Mouse (Mus musculus) 3134 (cell line): Measurements from ENCODE around the gene 1810010D01Rik.

Source experiments
- DNase-seq: peaks from one replicate; pipeline ENCODE4 v3.0.0-alpha.2; 2011; ENCODE audit warnings: low spot score; ENCODE audit not compliant: insufficient read length; ENCODE audit errors: extremely low read depth

The 1810010D01Rik gene

DNA sequence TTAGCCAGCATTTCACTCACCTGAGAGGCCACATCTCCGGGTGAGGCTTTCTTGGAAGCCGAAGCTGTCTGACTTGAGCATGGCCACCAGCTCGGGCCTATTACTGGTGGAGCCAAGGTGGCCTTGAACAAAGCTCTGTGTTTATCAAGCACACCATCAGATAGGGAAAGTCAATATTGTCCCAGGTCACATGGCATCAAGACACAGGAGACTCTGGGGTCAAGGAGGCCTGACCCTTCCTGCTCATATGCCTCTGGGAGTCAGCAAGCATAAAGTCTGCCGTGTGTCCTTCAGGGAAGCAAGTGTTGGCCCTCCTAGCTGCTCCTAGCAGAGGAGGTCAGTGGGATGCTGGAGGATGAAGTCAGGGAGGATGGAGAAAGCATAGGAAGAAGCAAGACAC, at the start of gene 1810010D01Rik:
Gene 1810010D01Rik (minus strand): TSS at position 114 of the 400 bp plus-strand sequence.
- DNase-seq, result no peak

DNA sequence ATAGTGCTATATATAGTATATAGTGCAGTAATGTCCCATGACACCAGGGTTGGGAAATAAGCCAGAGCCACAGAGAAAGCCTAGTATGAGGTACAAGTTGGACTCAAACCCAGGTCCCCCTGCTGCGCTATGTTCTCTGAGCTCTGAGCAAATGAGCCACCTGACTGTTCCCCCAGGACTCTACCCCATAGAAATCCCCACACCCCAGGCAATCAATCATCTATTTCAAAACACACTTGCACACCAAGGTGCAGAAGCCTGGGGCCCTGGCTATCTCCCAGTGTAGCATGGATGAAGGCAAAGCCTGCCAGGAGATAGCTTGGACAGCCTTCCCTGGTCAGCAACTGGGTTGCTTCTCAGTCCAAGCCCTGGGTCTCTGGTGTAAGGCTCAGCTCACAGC, 48.2 kb upstream of the 1810010D01Rik start:
- DNase-seq, result no peak

DNA sequence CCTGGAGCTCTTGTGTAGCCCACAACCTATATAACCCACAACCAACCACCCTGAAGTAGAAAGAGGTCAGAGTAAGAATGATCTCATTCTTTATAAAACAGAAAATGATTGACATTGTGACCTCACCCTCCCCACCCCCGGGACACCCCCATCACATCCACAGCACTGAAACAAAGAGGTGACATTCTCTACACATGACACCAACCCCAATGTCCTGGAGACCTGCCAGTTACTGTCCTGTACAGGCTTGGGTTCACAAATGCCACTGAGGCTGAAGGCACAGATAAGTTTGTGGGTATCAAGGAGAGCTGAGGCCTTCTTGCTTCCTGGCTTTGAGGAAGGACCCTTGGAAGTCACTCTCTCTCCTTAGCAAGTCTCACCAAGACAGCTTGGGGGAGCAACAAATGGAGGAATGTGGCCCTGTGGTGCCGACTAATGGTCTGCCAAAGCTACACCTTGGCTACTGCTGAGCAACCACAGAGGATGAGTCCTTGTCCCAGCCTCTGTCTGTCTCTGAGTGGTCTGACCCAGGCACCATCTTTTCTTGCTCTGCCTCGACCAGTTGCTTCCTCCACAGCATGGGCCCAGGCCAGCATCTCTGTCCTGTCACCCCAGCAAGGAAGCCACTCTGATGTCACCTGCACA, 46.2 kb upstream of the 1810010D01Rik start:
- DNase-seq, result no peak

DNA sequence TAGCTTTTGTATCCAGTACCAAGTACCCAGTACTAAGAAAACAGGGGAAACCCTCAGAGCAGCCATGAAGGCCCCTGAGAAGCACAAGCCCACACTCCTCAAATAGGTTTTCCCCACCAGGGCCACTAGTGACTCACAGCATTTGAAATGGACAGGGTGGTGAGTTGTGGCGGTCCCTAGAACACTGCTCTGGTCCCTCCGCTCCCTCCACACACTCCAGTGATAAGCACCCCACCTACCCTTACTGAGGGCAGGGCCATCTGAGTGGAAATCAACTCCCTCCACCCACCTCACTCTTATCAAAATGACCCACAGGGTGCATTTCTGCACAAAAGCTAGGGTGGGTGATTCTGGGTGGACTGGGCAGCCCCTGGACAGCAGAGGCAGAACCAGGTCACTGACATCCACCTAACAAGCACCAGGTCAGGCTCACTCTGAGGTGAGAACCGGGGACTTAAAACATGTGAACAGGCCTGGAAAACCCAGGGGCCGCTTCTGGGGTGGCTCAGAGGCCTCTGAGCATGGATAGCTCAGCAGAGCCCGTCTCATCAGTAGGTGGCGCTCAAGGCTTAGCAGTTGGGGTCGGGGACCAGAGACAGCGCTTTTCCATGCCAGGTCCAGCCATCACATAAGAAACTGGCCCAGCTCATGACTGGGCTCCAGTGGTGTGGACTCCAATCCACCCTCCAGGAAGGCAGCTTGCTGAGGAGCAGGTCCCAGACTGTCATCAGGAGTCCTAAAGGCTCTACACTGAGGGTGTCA, 45.0 kb upstream of the 1810010D01Rik start:
- peak; percentile 61 for DNase-seq

DNA sequence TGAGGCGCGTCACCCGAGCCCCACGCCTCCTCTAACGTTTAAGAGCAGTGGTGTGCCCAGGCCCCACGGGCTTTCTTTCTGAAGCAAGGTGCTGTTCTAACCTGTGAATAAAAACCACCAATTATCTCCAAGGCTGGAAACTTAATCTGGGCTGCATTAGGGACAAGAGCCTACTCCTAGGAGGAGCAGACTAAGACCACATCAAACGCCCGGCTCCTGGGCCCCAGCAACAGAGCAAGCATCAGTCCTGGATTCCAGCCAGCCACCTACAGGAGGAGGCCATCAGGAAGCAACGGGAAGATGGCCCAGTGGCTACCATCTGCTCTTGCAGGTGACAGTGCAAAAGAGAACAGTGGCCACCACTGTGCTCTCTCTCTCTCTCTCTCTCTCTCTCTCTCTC, 42.3 kb upstream of the 1810010D01Rik start:
- no peak for DNase-seq

DNA sequence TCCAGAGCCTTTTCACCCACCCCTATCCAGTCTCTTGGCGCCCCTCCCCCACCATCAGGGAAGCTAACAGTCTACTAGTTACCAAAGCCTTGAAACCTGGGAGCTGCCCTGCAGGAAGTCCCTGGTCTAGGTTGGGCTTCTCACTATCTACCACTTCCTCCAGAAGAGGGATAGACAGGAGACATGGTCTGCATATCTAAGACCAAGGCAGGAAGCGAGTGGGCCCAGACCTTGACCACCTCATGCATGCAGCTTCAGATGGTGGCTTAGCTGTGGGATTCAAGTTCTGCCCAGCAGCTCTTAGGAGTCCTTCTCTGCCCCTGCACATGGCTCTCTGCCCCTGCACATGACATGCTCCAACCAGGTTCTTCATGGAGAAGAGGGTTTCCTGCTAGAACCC, 41.0 kb upstream of the 1810010D01Rik start:
- DNase-seq, result no peak

DNA sequence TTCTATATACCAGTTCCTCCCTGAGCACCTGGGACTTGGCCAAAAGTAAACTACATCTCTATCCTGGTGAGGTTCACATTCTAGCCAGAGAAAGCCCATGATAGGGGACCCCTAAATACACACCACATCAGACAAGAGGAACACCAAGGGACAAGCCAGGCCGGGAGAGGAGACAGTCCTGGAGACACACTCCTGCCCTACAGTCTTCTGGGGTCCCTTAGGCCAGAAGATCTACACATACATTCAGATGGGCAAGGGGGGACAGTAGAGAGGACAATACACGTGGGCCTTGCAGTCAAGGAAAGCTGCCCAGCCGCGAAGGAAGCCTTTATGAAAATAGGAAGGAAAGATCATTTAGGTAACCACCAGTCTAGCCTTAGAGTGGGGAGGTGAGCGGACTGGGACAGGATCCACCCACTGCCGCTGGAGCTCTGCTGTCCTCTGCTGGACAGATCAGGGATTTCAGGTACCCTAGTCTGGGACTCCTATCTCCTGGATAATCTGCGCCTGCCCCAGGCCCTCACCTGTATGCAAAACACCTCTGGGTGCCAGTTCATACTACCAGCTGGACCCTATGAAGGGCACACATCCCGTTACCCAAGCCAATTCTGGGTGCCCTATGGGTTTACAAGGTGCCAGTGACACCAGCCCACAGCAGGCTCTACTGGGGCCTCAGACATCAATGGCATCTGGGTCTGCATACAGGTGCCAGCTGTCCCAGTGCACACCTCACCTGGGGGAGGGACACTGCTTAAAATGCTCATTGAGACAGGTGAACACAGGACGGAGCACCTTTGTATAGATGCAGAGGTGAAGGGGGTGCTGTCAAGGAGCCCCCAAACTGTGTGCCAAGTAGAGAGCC, 35.2 kb upstream of the 1810010D01Rik start:
- peak; percentile 52 for DNase-seq

DNA sequence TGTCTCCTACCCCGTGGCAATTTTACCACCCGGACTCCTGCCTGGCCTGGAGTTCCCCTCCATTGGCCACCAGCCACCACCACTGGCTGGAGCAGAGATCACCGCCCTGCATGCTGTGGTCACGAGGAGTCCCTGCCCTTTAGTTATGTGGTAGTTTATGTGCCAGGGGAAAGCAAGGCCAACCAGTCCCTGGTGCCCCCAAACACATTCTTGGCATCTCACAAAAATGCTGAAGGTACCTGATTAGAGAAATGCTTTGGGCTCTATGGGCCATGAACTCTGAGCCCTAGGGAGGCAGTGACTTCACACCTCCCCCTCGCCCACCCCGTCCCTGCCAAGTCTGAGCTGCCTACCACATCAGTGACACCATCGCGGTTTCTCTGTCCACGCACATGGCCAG, 34.1 kb upstream of the 1810010D01Rik start:
- DNase-seq, result peak; percentile 78

DNA sequence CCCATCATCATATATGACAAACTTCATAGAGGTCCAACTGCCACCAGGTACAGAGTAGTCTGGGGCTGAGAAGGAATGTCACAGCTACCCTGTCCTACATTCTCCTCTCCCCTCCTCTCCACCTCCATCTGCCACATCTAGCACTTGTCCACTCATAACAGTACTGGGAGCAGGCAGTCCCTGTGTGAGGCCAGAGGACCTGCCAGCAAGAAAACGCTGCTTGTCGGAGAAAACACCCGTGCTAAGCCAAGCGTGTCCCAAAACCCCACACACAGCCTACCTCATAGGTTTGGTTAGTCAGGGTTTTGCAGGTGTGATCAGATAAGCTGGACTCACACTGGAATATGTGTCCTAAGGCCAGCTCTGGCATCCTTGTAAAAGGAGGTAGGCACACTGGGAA, 33.0 kb upstream of the 1810010D01Rik start:
- DNase-seq, result no peak

DNA sequence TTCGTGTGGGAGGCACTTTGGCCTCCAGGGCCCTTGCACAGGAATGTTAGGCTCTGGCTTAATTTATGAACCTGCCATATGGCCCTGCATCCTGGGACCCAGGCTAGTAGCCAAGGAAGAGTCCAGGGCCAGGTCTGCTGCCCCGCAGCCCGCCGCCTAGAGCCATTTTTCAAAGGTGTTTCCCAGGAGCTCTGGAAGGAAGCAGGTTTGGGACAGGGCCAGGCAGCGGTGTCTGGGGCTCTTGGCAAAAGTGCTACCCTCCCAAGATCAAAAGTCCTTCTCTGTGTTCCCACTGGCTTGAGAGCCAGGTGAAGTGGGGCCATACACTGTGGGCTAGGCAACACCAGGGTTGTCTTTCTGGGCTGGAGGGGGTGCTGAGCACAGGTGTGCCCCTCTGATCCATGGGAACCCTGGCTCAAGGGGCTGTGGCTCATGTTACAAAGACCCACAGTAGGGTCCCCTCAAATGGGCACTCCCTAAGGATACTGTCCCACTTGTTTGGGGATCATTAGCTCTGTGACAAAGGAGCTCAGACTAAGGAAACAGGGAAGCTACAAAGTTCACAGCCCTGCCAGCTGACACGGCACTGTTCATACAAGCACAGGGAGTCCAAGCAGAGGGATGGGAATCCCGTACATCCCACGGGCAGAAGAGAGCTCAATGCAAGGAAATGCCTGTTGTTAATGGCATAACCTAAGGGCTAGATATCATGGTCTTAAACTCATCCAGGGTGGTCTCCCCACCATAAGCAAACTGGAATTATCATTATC, 32.0 kb upstream of the 1810010D01Rik start:
- DNase-seq, result no peak

DNA sequence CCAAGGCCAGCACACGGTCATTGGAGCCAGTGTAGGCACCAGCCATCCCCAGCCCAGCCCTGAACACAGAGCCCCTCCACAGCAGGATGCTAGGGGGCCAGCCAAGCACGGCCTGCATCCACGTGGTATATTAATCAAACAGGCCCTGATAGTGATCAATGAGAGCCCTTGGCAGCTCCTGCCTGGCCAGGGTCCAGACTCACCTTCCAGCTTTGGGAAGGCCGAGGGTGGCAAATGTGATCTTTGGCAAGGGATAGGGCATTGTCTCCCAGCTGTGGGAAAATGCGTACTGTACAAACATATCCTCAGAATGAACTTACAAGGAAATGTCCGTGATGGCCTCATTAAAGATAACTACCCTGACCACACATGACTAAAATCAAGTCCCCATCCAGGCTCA, 31.2 kb upstream of the 1810010D01Rik start:
- DNase-seq, result no peak

DNA sequence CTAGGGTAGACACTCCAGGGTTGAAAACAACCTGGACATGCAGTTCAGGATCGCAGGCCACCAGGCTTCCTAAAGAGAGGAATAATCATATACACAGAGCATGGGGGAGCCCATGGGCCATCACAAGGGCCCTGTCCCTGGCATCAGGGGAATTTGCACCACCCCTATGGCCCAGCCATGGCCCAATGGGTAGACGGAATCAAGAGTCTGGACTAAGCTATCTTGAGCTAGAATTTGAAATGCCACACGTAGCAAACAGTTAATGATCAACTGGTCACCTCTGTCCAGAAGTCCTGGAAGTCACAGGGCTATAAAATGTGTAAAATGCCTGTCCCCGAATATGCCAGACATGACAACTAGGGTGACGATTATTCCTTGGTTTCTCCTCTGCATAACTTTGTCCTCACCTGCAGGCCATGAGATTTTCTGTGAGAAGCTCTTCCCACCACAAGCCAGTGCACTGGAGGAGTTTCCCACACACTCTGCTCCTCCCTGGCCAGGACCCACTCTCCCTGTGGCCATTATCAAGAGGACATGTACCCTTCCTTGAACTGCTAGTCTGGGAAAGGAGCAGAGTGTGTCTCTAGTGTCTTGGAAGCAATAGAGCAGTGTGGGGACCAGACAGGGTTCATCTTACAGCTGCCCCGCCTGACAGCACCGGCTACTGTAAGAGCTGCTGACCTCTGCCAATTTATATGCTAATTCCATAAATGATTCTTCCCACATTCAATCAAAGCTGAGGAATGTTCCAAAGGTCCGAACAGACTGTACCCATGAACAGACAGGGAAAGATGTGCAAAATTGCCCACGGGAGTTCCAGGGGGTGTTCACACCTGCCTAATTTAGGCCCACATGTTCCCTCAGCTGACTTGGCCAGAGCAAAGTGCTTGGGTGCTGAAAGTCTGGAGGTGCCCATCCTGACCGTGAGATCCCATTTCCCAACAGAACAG, 27.2 kb upstream of the 1810010D01Rik start:
- no peak for DNase-seq

DNA sequence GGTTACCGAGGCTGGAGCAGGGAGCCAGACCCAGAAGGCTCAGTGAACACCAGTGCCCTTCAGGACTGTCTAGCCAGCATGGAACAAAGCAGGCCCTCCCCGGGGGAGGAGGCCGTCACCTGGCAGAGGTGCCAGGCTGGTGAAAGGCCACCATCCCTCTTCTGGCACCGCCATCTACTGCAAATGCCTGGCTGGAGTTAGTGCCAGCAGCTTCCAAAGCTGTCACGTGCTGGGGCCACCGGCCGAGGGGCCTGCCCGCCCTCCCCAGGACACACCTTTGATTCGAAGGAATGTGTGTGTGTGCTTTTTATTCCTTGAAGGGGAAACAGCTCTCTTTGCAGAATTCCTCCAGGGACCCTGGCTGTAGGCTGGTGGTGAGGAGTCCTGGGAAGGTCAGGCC, 23.7 kb upstream of the 1810010D01Rik start:
- no peak for DNase-seq

DNA sequence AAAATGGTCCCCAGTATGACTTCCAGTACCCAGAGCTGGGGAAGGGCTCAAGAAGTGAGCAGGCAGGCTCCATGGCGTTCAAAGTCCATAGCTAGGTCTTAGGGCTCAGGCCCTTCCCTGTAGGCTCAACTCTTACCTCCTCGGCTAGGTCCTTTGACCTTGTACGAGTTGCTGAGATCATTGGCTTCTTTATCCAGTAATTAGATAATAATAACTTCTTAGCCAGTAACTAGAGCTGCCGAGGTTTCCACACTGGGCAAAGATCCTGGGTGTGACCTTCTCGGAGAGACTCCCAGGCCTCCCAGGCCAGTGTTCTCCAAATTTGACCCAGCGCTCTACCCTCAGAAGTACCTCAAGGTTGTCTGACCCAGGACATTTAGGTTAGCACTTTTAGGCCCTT, 18.7 kb upstream of the 1810010D01Rik start:
- DNase-seq, result no peak

DNA sequence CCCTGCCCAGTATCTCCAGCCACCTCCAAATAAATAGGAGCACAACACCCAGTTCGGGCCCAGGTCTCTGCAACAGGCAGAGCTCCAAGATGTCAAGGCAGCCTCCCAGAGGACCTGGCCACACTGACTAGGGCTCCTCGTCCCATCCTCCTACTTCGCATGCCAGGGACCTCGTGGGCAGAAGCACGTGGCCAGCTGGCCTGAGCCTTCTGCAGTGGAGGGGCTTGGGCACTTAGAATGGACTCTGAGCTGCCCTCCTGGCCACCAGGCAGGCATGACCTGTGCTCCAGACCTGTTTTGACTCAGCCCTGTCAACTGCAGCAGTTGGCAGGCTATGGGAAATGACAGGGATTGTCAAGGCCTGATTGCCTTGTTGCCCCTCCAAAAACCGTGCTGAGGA, 17.7 kb upstream of the 1810010D01Rik start:
- DNase-seq, result no peak

DNA sequence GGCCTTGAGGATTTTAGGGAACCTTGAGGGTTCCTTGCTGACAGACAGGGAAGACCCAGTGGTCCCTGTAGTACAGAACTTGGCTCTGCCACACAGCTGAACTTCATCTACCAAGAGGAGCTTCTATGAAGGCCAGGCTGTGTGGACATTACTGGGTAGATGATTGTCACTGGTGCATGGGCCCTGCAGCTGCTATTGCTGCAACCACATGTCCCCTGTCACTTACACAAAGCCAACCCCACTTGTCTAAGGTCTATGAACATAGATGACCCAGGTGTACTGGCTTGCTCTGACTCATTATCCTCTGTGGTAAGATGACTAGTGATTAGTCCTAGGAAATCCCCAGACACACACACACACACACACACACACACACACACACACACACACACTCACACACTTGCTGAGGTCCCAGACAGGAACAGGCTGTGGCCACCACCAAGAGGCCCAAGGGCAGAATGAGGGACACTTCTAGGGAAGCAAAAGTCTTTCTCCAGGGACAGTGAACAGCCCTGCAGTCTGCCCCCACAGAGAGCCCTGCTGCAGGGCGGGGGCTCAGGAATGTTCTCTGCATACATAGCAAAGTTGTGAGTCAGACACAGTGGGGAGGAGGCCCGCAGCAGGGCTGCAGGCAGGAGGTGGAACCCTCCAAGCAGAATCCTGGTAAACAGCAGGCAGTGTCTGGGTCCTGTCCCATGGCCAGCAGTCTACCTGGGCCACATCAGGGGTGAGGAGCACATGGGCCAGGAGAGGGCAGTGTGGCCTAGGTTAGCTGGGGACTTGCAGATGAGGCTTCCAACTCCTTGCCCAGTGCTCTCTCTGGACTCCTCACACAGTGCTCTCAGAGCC, 14.1 kb upstream of the 1810010D01Rik start:
- peak; percentile 91 for DNase-seq

DNA sequence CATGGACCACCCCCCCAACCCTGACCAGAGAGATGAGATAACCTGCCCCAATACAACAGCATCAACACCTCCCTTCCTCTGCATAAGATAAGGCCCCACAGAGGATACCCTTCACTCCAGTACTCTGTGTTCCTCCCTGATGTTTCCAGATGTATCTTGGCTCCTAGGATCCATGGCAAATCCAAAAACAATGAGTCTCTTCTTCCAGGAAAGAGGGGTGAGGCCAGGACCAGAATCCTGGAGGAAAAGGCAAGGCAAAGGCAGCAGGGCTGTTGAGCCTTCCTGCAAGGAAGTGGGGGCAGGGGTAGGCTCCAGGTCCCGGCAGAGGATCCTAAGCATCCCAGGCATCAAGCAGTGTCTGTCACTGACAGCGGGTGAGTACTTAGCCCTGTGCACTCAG, 13.4 kb upstream of the 1810010D01Rik start:
- peak; percentile 34 for DNase-seq

DNA sequence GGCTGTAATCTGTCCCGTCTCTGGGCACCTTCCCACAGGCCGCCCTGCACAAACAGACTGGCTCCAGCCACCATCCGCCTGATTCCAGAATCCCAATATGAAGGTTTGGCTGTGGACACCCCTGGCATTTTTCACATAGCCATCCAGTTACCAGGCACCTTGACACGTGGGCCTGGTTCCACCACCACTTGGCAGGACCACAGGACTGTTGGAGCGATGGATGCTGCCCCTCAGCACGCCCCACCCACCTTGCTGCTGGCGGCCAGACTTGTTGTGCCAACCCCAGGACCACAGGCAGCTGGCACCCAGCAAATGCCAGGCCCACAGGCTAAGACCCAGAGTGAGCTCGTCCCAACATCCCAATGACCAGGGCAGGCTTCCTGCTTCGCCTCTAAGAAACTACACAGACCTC, 11.5 kb upstream of the 1810010D01Rik start:
- peak; percentile 97 for DNase-seq

DNA sequence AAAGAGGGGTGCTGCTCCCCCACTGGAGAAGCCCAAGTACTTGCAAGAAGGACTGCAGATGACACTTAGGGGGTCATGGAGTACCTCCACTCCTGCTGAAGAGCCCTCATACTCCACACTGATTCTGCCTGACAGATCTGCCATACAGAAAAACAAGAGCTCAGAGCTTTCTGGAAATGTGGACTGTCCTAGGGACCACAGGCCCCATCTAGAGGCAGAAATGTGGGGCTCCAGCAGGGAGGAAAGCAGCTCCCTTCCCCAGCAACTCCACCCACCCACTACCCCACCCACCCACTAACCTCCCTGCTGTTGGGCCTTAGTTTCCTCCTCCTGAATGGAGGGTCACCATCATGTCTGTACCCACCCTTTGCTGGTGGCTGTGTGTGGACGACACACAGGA, 8.7 kb upstream of the 1810010D01Rik start:
- DNase-seq, result no peak
